Comparison of ENCODE assay signal across 20 mouse cellular contexts in the genomic region with DNA sequence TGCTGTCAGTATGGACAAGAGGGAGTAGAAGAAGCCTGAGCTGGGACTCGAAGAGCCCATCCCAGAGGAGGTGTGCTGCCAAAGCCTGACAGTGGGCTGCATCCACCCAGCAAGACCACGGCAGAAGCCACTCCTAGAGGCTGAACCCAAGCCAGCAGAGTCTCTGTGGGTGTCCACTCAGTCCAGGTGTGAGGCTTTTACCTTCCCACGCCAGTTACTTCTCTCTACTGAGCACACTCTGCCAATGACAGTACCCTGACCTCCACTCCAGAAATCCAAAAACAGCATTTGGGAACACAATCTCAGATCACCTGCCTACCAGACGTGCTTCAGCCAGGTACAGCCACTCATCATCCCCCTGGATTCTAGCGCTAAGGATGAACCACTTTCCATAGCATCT.
DNase-seq lines count a peak whose midpoint lies in the region; ATAC-seq lines count a peak whose summit lies in the region.
"Had no signal": no experiment of that assay in that cellular context is flagged by ENCODE, and none has a peak within 500 bp of the region (broad histone marks: within the 10 kb centered on the region; RNA-seq: fewer than 3 reads in every experiment).

No protein-coding gene starts in this region.

- peaks cover 44% of the 10 kb centered on the region for H3K4me1 ChIP-seq in hindbrain, embryonic 15.5 days (replicated peaks)
- peaks cover 36% of the 10 kb centered on the region for H3K4me1 ChIP-seq in hindbrain, embryonic 12.5 days
- H3K4me1 ChIP-seq: lung, embryonic 15.5 days had no signal

- H3K9me3 ChIP-seq in hindbrain, embryonic 15.5 days = no peaks in the 10 kb centered on the region
- no peaks in the 10 kb centered on the region for H3K9me3 ChIP-seq in hindbrain, embryonic 12.5 days (replicated peaks)
- H3K9me3 ChIP-seq: limb, embryonic 10.5 days; liver, embryonic 15.5 days; lung, embryonic 15.5 days had no signal

- H3K36me3 ChIP-seq in hindbrain, embryonic 15.5 days = no peaks in the 10 kb centered on the region
- no peaks in the 10 kb centered on the region for H3K36me3 ChIP-seq in hindbrain, embryonic 12.5 days
- H3K36me3 ChIP-seq: limb, embryonic 10.5 days; liver, embryonic 15.5 days; lung, embryonic 15.5 days had no signal

- H3K27me3 ChIP-seq in hindbrain, embryonic 15.5 days = no peaks in the 10 kb centered on the region
- H3K27me3 ChIP-seq in hindbrain, embryonic 12.5 days = no peaks in the 10 kb centered on the region
- H3K27me3 ChIP-seq: lung, embryonic 15.5 days had no signal

- DNase-seq in cerebellum, adult 11-12 months = peak; percentile 74
- no peak for DNase-seq in cerebellum, postnatal 4 days (ENCODE audit: low spot score in 2 of 2)
- peak; percentile 31 for DNase-seq in brain, adult 2 months (ENCODE audit: low read depth, low spot score)
- peak; percentile 75 for DNase-seq in cerebellum, adult 9-11 months
- DNase-seq: adrenal gland, postnatal 14 days; embryo, embryonic 11 days; gastrocnemius, postnatal 36 days; heart, adult 2 months; heart, postnatal 36 days; kidney, adult 18-20 months; liver; lung, postnatal 36 days; right cerebral cortex, postnatal 25 days had no signal

- 71% methylated on average over 5 of the region's 5 CpGs for WGBS in hindbrain, embryonic 15.5 days
- WGBS in hindbrain, embryonic 12.5 days = 67% methylated on average over 5 of the region's 5 CpGs

- H3K4me2 ChIP-seq in hindbrain, embryonic 15.5 days = no peak overlapping the region
- H3K4me2 ChIP-seq in hindbrain, embryonic 12.5 days (replicated peaks) = no peak overlapping the region
- H3K4me2 ChIP-seq: liver, embryonic 15.5 days; lung, embryonic 15.5 days had no signal

- H3K9ac ChIP-seq in hindbrain, embryonic 15.5 days = no peak overlapping the region
- H3K9ac ChIP-seq in hindbrain, embryonic 12.5 days = no peak overlapping the region
- H3K9ac ChIP-seq: liver, embryonic 15.5 days; lung, embryonic 15.5 days had no signal

- ATAC-seq in hindbrain, embryonic 15.5 days (ENCODE audit: low FRiP score, low read depth) = no peak
- no peak for ATAC-seq in hindbrain, embryonic 12.5 days (ENCODE audit: low FRiP score)
- no peak for ATAC-seq in megakaryocyte, adult 5-6 weeks (ENCODE audit: poor library complexity, severe bottlenecking)
- no peak for ATAC-seq in erythroid progenitor cell, adult 5-6 weeks (replicated peaks; ENCODE audit: low FRiP score, poor library complexity, severe bottlenecking)

- peak overlapping the region; percentile 53; the same call in 1 of the 2 replicates for H3K27ac ChIP-seq in hindbrain, embryonic 15.5 days (replicated peaks)
- H3K27ac ChIP-seq in hindbrain, embryonic 12.5 days = no peak overlapping the region
- H3K27ac ChIP-seq: heart, adult 2 months; limb, embryonic 10.5 days; liver, embryonic 15.5 days; lung, embryonic 15.5 days had no signal

- no peak overlapping the region for H3K4me3 ChIP-seq in hindbrain, embryonic 15.5 days
- H3K4me3 ChIP-seq in hindbrain, embryonic 12.5 days = no peak overlapping the region
- H3K4me3 ChIP-seq: heart, adult 2 months; limb, embryonic 10.5 days; liver, embryonic 15.5 days; lung, embryonic 15.5 days had no signal

Comparison
In these comparisons a context has a peak if more than half of its experiments do, and no peak if none do; other contexts are left out.
1. DNase-seq: peak in cerebellum, adult 11-12 months (single experiment), brain, adult 2 months (single experiment) and cerebellum, adult 9-11 months (single experiment); none in cerebellum, postnatal 4 days (0 of 2).